Mouse (Mus musculus) thymus, adult 2 months (tissue): Measurements from ENCODE around the gene Olfr106-ps.

Experiments
- CTCF ChIP-seq: fragments of 200-500 bp; IDR thresholded peaks from 2 replicates; pipeline ENCODE4 v1.5.1; 2012; ENCODE audit warnings: mild to moderate bottlenecking, control low read depth, low read length, moderate library complexity, borderline replicate concordance; ENCODE audit not compliant: control insufficient read depth, poor library complexity, insufficient read depth; ENCODE audit errors: extremely low read depth
- POLR2A ChIP-seq: fragments of 200-500 bp; IDR thresholded peaks from 2 replicates; pipeline ENCODE4 v1.6.1; 2012; ENCODE audit warnings: mild to moderate bottlenecking, low read length, control low read depth, moderate library complexity; ENCODE audit not compliant: control insufficient read depth, poor library complexity, insufficient read depth; ENCODE audit errors: extremely low read depth

DNA sequence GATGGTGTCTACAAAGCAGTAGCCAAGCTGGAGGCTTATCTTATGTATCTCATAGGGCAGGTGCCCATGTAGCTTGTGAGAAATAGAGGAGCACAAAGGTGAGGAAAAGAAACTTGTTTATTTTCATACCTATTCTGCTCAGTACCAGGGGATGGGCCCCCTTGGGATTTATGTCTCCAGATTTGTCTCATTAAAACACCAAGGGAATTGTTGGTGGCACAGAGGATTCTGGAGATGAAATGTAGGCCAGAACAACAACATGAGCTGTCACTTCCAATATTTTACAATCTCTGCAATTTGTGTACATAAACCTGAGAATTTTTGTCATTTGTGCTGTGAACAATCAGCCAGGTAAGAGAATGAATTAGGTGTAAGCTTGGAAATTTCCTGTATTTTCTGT is 30.9 kb upstream of the Olfr106-ps start, which contains the start of gene Olfr104-ps:
- TF ChIP-seq CTCF (no peak), POLR2A (no peak)
